Mouse (Mus musculus) kidney, adult 2 months (tissue): ENCODE data around the gene Oxct1.

Experiments
- CTCF ChIP-seq: fragments of 200-500 bp; conservative IDR thresholded peaks from 2 replicates; pipeline ENCODE4 v1.5.1; 2011; ENCODE audit warnings: low read depth, mild to moderate bottlenecking, control low read depth, low read length, moderate library complexity, mixed read lengths; ENCODE audit not compliant: insufficient read depth, insufficient read length
- POLR2A ChIP-seq: fragments of 200-500 bp; IDR thresholded peaks from one replicate; pipeline ENCODE4 v1.6.1; 2011; ENCODE audit warnings: low read depth, low read length, control low read depth

- TF ChIP-seq CTCF (no peak), POLR2A (no peak)
Measured at GRCm38 (mm10) chr15:4028960-4029359, 2.8 kb downstream of the Oxct1 start.
